Mouse (Mus musculus) kidney, postnatal 36 days (tissue): ENCODE results near the gene Prr29.
"Not testable (repeated sequence)": the region's sequence is repeated elsewhere in the genome, so short reads cannot be mapped to it uniquely, and the experiment has no call there.

Source experiments
- DNase-seq, 2 experiments: peaks; one replicate each; pipeline ENCODE4 v3.0.0; 2021 to 2022; ENCODE audit warnings: mixed read lengths in 2 of 2

Gene Prr29

GRCm38 (mm10) chr11:106355382-106356128 lies 9.7 kb upstream of the Prr29 start:
- peak; percentile 11 to 47 for DNase-seq

- DNase-seq, result peak in 1 of 2 experiments; percentile 32
Observed at GRCm38 (mm10) chr11:106359350-106359749, 5.9 kb upstream of the Prr29 start.

- DNase-seq, result no peak
Observed at GRCm38 (mm10) chr11:106364712-106365111, 560 bp upstream of the Prr29 start.

GRCm38 (mm10) chr11:106366316-106366715 lies 1.0 kb downstream of the Prr29 start:
- DNase-seq, result peak; percentile 60 to 92

- no peak for DNase-seq
Observed at GRCm38 (mm10) chr11:106373998-106374397, 8.7 kb downstream of the Prr29 start.

- no peak for DNase-seq
Observed at GRCm38 (mm10) chr11:106374559-106374958, 9.3 kb downstream of the Prr29 start.

GRCm38 (mm10) chr11:106374979-106375378 lies 9.7 kb downstream of the Prr29 start:
- DNase-seq, result no peak

GRCm38 (mm10) chr11:106381011-106381410 lies 15.7 kb downstream of the Prr29 start:
- peak in 1 of 2 experiments; percentile 42 for DNase-seq

GRCm38 (mm10) chr11:106381883-106382282 lies 16.6 kb downstream of the Prr29 start:
- peak; percentile 51 to 55 for DNase-seq

- DNase-seq, result peak; percentile 36 to 64
Observed at GRCm38 (mm10) chr11:106382424-106382823, 17.2 kb downstream of the Prr29 start.

- peak in 1 of 2 experiments; percentile 12 for DNase-seq
Observed at GRCm38 (mm10) chr11:106383051-106383790, 17.9 kb downstream of the Prr29 start.

GRCm38 (mm10) chr11:106386409-106386808 lies 21.1 kb downstream of the Prr29 start:
- no peak for DNase-seq

GRCm38 (mm10) chr11:106387020-106387419 lies 21.7 kb downstream of the Prr29 start:
- DNase-seq, result no peak

GRCm38 (mm10) chr11:106387791-106388216 lies 22.5 kb downstream of the Prr29 start, which contains the start of gene Icam2:
Icam2 (minus strand) TSS chr11:106388075.
- peak in 1 of 2 experiments; percentile 30 for DNase-seq

- DNase-seq, result peak; percentile 46 to 61
Observed at GRCm38 (mm10) chr11:106389611-106390010, 24.3 kb downstream of the Prr29 start.

GRCm38 (mm10) chr11:106390757-106391156 lies 25.5 kb downstream of the Prr29 start:
- DNase-seq, result peak; percentile 40 to 44

GRCm38 (mm10) chr11:106391546-106392188 lies 26.4 kb downstream of the Prr29 start:
- peak; percentile 76 to 82 for DNase-seq

- no peak for DNase-seq
Observed at GRCm38 (mm10) chr11:106392597-106393330, 27.5 kb downstream of the Prr29 start.

- DNase-seq, result no peak
Observed at GRCm38 (mm10) chr11:106393331-106393616, 28.0 kb downstream of the Prr29 start.

GRCm38 (mm10) chr11:106394055-106394454 lies 28.8 kb downstream of the Prr29 start:
- not testable (repeated sequence) for DNase-seq

GRCm38 (mm10) chr11:106397656-106398055 lies 32.4 kb downstream of the Prr29 start:
- peak in 1 of 2 experiments; percentile 40 for DNase-seq

- no peak for DNase-seq
Observed at GRCm38 (mm10) chr11:106398481-106398880, 33.2 kb downstream of the Prr29 start.

GRCm38 (mm10) chr11:106410011-106410410 lies 44.7 kb downstream of the Prr29 start:
- DNase-seq, result no peak
